Mouse (Mus musculus): ENCODE measurements around the gene Gm10722.
"Not testable (repeated sequence)": the region's sequence is repeated elsewhere in the genome, so short reads cannot be mapped to it uniquely, and the experiment has no call there.

- TF ChIP-seq CTCF, EP300 (IDR thresholded peaks at IDR 0.05; ENCODE audit: low read depth): not testable (repeated sequence)
Measured at GRCm38 (mm10) chr9:3015354-3015753, 14.6 kb downstream of the Gm10722 start, which contains the start of gene Gm10720.

Measured in liver, postnatal 0 days (tissue).